Mouse (Mus musculus) urinary bladder, postnatal 14 days (tissue): ENCODE results near the gene Olfr965.
A peak's percentile ranks its signal among the peaks of the same experiment; 100 is the strongest.
"Not testable (repeated sequence)": the region's sequence is repeated elsewhere in the genome, so short reads cannot be mapped to it uniquely, and the experiment has no call there.

Experiments used
- DNase-seq: peaks from one replicate; pipeline ENCODE4 v3.0.0; 2021; ENCODE audit warnings: low spot score

The Olfr965 gene

GRCm38 (mm10) chr9:39711053-39711452, at the start of gene Olfr965:
Gene Olfr965, plus strand, starts transcription at chr9:39711353.
- DNase-seq: no peak

- no peak for DNase-seq
Observed at GRCm38 (mm10) chr9:39666905-39667304, 44.2 kb upstream of the Olfr965 start, which contains the start of gene Olfr963. Gene Olfr963, plus strand, starts transcription at chr9:39667205.

GRCm38 (mm10) chr9:39669723-39670122, 41.4 kb upstream of the Olfr965 start:
- no peak for DNase-seq

- no peak for DNase-seq
Observed at GRCm38 (mm10) chr9:39674820-39675219, 36.3 kb upstream of the Olfr965 start.

- DNase-seq: no peak
Observed at GRCm38 (mm10) chr9:39678557-39678956, 32.6 kb upstream of the Olfr965 start.

- DNase-seq: no peak
Observed at GRCm38 (mm10) chr9:39679280-39679679, 31.9 kb upstream of the Olfr965 start.

- not testable (repeated sequence) for DNase-seq
Observed at GRCm38 (mm10) chr9:39701123-39701522, 10.0 kb upstream of the Olfr965 start.

GRCm38 (mm10) chr9:39707017-39707416, 4.1 kb upstream of the Olfr965 start, which contains the start of gene Olfr149:
Gene Olfr149, minus strand, starts transcription at chr9:39707117.
- DNase-seq: no peak

- DNase-seq: peak; percentile 16
Observed at GRCm38 (mm10) chr9:39708958-39709357, 2.2 kb upstream of the Olfr965 start.

- DNase-seq: no peak
Observed at GRCm38 (mm10) chr9:39730678-39731077, 19.5 kb downstream of the Olfr965 start, which contains the start of gene Olfr150. Gene Olfr150, plus strand, starts transcription at chr9:39730978.

- no peak for DNase-seq
Observed at GRCm38 (mm10) chr9:39740741-39741140, 29.6 kb downstream of the Olfr965 start.

- DNase-seq: no peak
Observed at GRCm38 (mm10) chr9:39745949-39746348, 34.8 kb downstream of the Olfr965 start, which contains the start of gene Olfr967. Gene Olfr967, plus strand, starts transcription at chr9:39746249.

- DNase-seq: no peak
Observed at GRCm38 (mm10) chr9:39746428-39746827, 35.3 kb downstream of the Olfr965 start.
